Mouse (Mus musculus): Measurements from ENCODE around the gene St6galnac3.

GRCm38 (mm10) chr3:153605767-153606098 lies 119.2 kb downstream of the St6galnac3 start:
- TF ChIP-seq EP300 (IDR thresholded peaks at IDR 0.05; ENCODE audit: low read length), result no peak
- no peak for TF ChIP-seq BHLHE40 (IDR thresholded peaks at IDR 0.05; ENCODE audit: low read depth, low read length)

All from CH12.LX (cell line).